Comparison of ENCODE assay signal across 21 mouse cellular contexts in genomic region chr10:41016547-41016946, GRCm38 (mm10). TPM values are rescaled to one million over a fixed set of nuclear protein-coding genes. Genes with fewer than 3 reads are reported as not detected.
"Had no signal": no experiment of that assay in that cellular context is flagged by ENCODE, and none has a peak within 500 bp of the region (broad histone marks: within the 10 kb centered on the region; RNA-seq: fewer than 3 reads in every experiment).

No protein-coding gene starts in this region.

- DNase-seq: kidney, adult 8-10 months; kidney, postnatal 36 days; layer of hippocampus, adult 9-11 months; layer of hippocampus, postnatal 36 days; lung, embryonic 14.5 days; lung, postnatal 10 days; lung, postnatal 4 days; right cerebral cortex, postnatal 14 days; thymus, adult 2 months; thymus, postnatal 25 days had no signal

- H3K4me1 ChIP-seq: limb, embryonic 15.5 days; liver, embryonic 12.5 days; midbrain, embryonic 12.5 days; stomach, embryonic 15.5 days had no signal

- H3K4me2 ChIP-seq: limb, embryonic 15.5 days; liver, embryonic 12.5 days; lung, embryonic 14.5 days; midbrain, embryonic 12.5 days; neural tube, embryonic 13.5 days; stomach, embryonic 15.5 days had no signal

- H3K9me3 ChIP-seq: limb, embryonic 15.5 days; liver, embryonic 12.5 days; midbrain, embryonic 12.5 days; stomach, embryonic 15.5 days had no signal

- H3K27me3 ChIP-seq: limb, embryonic 15.5 days; midbrain, embryonic 12.5 days; neural tube, embryonic 13.5 days; stomach, embryonic 15.5 days had no signal

- ATAC-seq: intestine, postnatal 0 days; liver, embryonic 12.5 days had no signal

- H3K27ac ChIP-seq: kidney, postnatal 0 days; limb, embryonic 15.5 days; liver, embryonic 12.5 days; midbrain, embryonic 12.5 days; neural tube, embryonic 13.5 days; stomach, embryonic 15.5 days had no signal

- H3K9ac ChIP-seq: limb, embryonic 15.5 days; liver, embryonic 12.5 days; lung, embryonic 14.5 days; midbrain, embryonic 12.5 days; neural tube, embryonic 13.5 days; stomach, embryonic 15.5 days had no signal

- H3K36me3 ChIP-seq: limb, embryonic 15.5 days; liver, embryonic 12.5 days; midbrain, embryonic 12.5 days; neural tube, embryonic 13.5 days; stomach, embryonic 15.5 days had no signal

- H3K4me3 ChIP-seq: limb, embryonic 15.5 days; liver, embryonic 12.5 days; midbrain, embryonic 12.5 days; neural tube, embryonic 13.5 days; stomach, embryonic 15.5 days had no signal

RNA-seq across cellular contexts. Expression of gene Gpr6, which starts 55.5 kb away (rescaled TPM):
- total RNA-seq: megakaryocyte, adult 5-6 weeks had no signal
- polyA plus RNA-seq: intestine, postnatal 0 days; kidney, postnatal 0 days; limb, embryonic 15.5 days; liver, embryonic 12.5 days; liver, embryonic 16.5 days; lung, embryonic 14.5 days; neural tube, embryonic 13.5 days; spleen, adult 2 months; stomach, embryonic 15.5 days; thymus, adult 2 months; urinary bladder, adult 2 months had no signal
